Comparison of ENCODE assay signal across 10 mouse cellular contexts in the genomic region with DNA sequence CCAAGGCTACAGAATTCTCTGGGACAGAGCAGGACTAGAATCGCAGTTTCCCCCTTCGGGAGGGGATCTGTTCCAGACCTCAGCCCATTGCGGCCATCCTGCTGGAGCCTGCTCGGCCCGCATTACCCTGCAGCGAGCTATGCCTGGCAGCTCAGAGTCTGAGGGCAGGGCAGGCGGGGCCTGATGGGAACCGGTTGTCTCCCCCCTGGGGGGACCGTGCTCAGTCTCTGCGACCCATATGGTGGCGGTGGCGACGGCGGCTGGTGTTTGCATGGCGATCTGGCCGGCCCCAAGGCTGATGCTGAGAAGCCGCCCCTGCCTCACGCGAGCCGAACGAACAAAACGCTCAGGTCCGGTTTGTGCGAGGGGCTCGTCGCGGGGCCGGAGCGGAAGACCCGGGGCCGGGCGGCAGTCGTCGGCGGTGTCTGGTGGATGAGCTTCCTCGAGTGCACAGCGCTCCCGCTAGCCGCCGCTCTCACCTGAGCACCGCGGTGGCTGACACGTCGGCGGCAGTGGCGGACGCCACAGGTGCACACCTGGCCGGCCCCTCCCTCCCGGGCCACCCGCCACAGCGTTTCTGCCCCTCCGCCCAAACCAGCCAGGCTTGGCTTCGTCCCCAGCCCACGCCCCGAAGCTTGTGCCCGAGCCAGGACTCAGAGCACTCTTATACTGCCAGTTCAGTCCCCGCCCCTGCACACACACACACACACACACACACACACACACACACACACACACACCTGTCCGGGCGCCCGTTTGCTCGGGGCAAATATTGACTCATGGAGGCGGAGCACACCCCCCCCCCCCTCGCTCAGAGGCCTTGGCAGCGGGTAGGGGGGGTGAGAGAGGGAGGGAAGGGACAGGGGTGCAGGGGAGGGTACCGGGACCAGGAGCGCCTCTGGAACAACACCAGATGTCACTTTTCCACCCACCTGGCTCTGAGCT. TPM values are rescaled to one million over a fixed set of nuclear protein-coding genes. Genes with fewer than 3 reads are reported as not detected.
DNase-seq lines count a peak whose midpoint lies in the region; ATAC-seq and TF ChIP-seq lines count a peak whose summit lies in the region.
"Had no signal": no experiment of that assay in that cellular context is flagged by ENCODE, and none has a peak within 500 bp of the region (broad histone marks: within the 10 kb centered on the region; RNA-seq: fewer than 3 reads in every experiment).

No protein-coding gene starts in this region.

- peak overlapping the region; percentile 28 for H3K4me3 ChIP-seq in heart, postnatal 0 days (ENCODE audit: low read depth, low read length)
- H3K4me3 ChIP-seq in forebrain, embryonic 13.5 days, result peak overlapping the region; percentile 36
- H3K4me3 ChIP-seq in midbrain, embryonic 10.5 days, result peak overlapping the region; percentile 53

- no peaks in the 10 kb centered on the region for H3K9me3 ChIP-seq in heart, postnatal 0 days (replicated peaks; ENCODE audit: control insufficient read depth, low read length)
- H3K9me3 ChIP-seq in forebrain, embryonic 13.5 days (replicated peaks), result no peaks in the 10 kb centered on the region
- no peaks in the 10 kb centered on the region for H3K9me3 ChIP-seq in midbrain, embryonic 10.5 days (replicated peaks)

- no peak for TF ChIP-seq EP300 in heart, postnatal 0 days (IDR thresholded peaks at IDR 0.05; ENCODE audit: low read depth)

- peaks cover 87% of the 10 kb centered on the region for H3K27me3 ChIP-seq in heart, postnatal 0 days (ENCODE audit: control insufficient read depth, insufficient read depth, low read length)
- peaks cover 97% of the 10 kb centered on the region for H3K27me3 ChIP-seq in forebrain, embryonic 13.5 days
- H3K27me3 ChIP-seq in midbrain, embryonic 10.5 days (ENCODE audit: low read depth, poor library complexity, severe bottlenecking), result peaks cover 99% of the 10 kb centered on the region

- H3K36me3 ChIP-seq in heart, postnatal 0 days (replicated peaks; ENCODE audit: control insufficient read depth, insufficient read depth, low read length), result no peaks in the 10 kb centered on the region
- H3K36me3 ChIP-seq in forebrain, embryonic 13.5 days (ENCODE audit: poor library complexity, severe bottlenecking), result no peaks in the 10 kb centered on the region
- H3K36me3 ChIP-seq in midbrain, embryonic 10.5 days, result no peaks in the 10 kb centered on the region

- intact Hi-C loops in heart, postnatal 10 days (cut with DNase I), result no loop called here
- intact Hi-C loops in gastrocnemius, postnatal 36 days (cut with DNase I), result no loop called here

- TF ChIP-seq CTCF in heart, postnatal 0 days (IDR thresholded peaks at IDR 0.05; ENCODE audit: low read depth), result no peak

- no peak overlapping the region for H3K27ac ChIP-seq in heart, postnatal 0 days (ENCODE audit: low read depth)
- H3K27ac ChIP-seq in forebrain, embryonic 13.5 days, result no peak overlapping the region
- H3K27ac ChIP-seq in midbrain, embryonic 10.5 days (replicated peaks), result no peak overlapping the region
- H3K27ac ChIP-seq: macrophage had no signal

- 3% methylated on average over 63 of the region's 66 CpGs for WGBS in heart, postnatal 0 days
- 1% methylated on average over 56 of the region's 66 CpGs for WGBS in forebrain, embryonic 13.5 days
- WGBS in midbrain, embryonic 10.5 days, result under 1% methylated on average over 59 of the region's 66 CpGs

- no peak for ATAC-seq in heart, postnatal 0 days (ENCODE audit: insufficient read depth, low read depth)
- 0 out of 2 replicates have a peak, but pooled peaks have one; percentile 41 for ATAC-seq in forebrain, embryonic 13.5 days
- ATAC-seq: Patski had no signal

- H3K4me1 ChIP-seq in heart, postnatal 0 days (ENCODE audit: control insufficient read depth, insufficient read depth), result no peaks in the 10 kb centered on the region
- H3K4me1 ChIP-seq in forebrain, embryonic 13.5 days, result peaks cover 25% of the 10 kb centered on the region
- H3K4me1 ChIP-seq in midbrain, embryonic 10.5 days, result peaks cover 39% of the 10 kb centered on the region

- no peak overlapping the region for H3K9ac ChIP-seq in heart, postnatal 0 days (replicated peaks; ENCODE audit: low read depth, low read length)
- H3K9ac ChIP-seq in forebrain, embryonic 13.5 days, result peak overlapping the region; percentile 48

- H3K4me2 ChIP-seq in heart, postnatal 0 days (ENCODE audit: low read depth, low read length), result peak overlapping the region; percentile 47
- H3K4me2 ChIP-seq in forebrain, embryonic 13.5 days, result peak overlapping the region; percentile 67

- no peak for DNase-seq in heart, postnatal 0 days (ENCODE audit: low spot score)
- no peak for DNase-seq in heart, postnatal 10 days
- DNase-seq in kidney, postnatal 25 days, result peak; percentile 45 to 76
- peak; percentile 55 for DNase-seq in midbrain, embryonic 10.5 days (ENCODE audit: low spot score)
- no peak for DNase-seq in gastrocnemius, postnatal 36 days
- DNase-seq in left cerebral cortex, adult 8-10 months (ENCODE audit: low spot score in 2 of 2), result no peak
- DNase-seq in layer of hippocampus, postnatal 25 days (ENCODE audit: extremely low spot score in 1 of 2, low spot score in 1 of 2), result no peak

RNA-seq across cellular contexts. Expression of gene Cryba2, which starts 7.7 kb away (rescaled TPM):
- not detected in 2 replicates for total RNA-seq in heart, postnatal 0 days (2014; rRNA removed; ENCODE audit: low replicate concordance)
- not detected in 2 replicates for polyA plus RNA-seq in heart, postnatal 0 days (2015; fragmentation: Nextera tagmentation; extraction: Ambion mirVana)
- total RNA-seq in heart, postnatal 10 days (2021), result not detected
- not detected in 2 replicates for polyA plus RNA-seq in forebrain, embryonic 13.5 days (2015; fragmentation: Nextera tagmentation; extraction: Ambion mirVana)
- polyA plus RNA-seq in midbrain, embryonic 10.5 days (2016; fragmentation: Nextera tagmentation; extraction: Ambion mirVana), result 0.26 TPM in 1 of 2 replicates, not detected in the other
- total RNA-seq in gastrocnemius, postnatal 36 days (2021), result not detected
- under 1 TPM in 1 of 4 experiments, not detected in 3; 0.58 TPM for total RNA-seq in left cerebral cortex, adult 8-10 months (2022)
- under 1 TPM in 1 of 2 experiments, not detected in 1; 0.39 TPM for total RNA-seq in layer of hippocampus, postnatal 25 days (2021)
- polyA plus RNA-seq: macrophage, Patski had no signal

RNA-seq across cellular contexts. Expression of gene Fev, which starts 15.4 kb away (rescaled TPM):
- total RNA-seq in heart, postnatal 0 days (2014; rRNA removed; ENCODE audit: low replicate concordance), result not detected in 2 replicates
- 0.23 and 0.34 TPM in 2 replicates for polyA plus RNA-seq in heart, postnatal 0 days (2015; fragmentation: Nextera tagmentation; extraction: Ambion mirVana)
- under 1 TPM in 1 of 2 experiments, not detected in 1; 0.67 TPM for total RNA-seq in heart, postnatal 10 days (2021)
- not detected in 2 replicates for polyA plus RNA-seq in forebrain, embryonic 13.5 days (2015; fragmentation: Nextera tagmentation; extraction: Ambion mirVana)
- polyA plus RNA-seq in midbrain, embryonic 10.5 days (2016; fragmentation: Nextera tagmentation; extraction: Ambion mirVana), result 0.36 TPM in 1 of 2 replicates, not detected in the other
- total RNA-seq in gastrocnemius, postnatal 36 days (2021), result not detected
- total RNA-seq in left cerebral cortex, adult 8-10 months (2022), result under 1 TPM in 1 of 4 experiments, not detected in 3; 0.37 TPM
- not detected for total RNA-seq in layer of hippocampus, postnatal 25 days (2021)
- polyA plus RNA-seq: macrophage, Patski had no signal

RNA-seq across cellular contexts. Expression of gene Cfap65, which starts 34.8 kb away (rescaled TPM):
- 0.04 TPM in 1 of 2 replicates, not detected in the other for total RNA-seq in heart, postnatal 0 days (2014; rRNA removed; ENCODE audit: low replicate concordance)
- 0.05 TPM in 1 of 2 replicates, not detected in the other for polyA plus RNA-seq in heart, postnatal 0 days (2015; fragmentation: Nextera tagmentation; extraction: Ambion mirVana)
- under 1 TPM in 1 of 2 experiments, not detected in 1; 0.05 TPM for total RNA-seq in heart, postnatal 10 days (2021)
- 0.56 and 0.57 TPM in 2 replicates for polyA plus RNA-seq in forebrain, embryonic 13.5 days (2015; fragmentation: Nextera tagmentation; extraction: Ambion mirVana)
- 0.04 and 0.07 TPM in 2 replicates for polyA plus RNA-seq in midbrain, embryonic 10.5 days (2016; fragmentation: Nextera tagmentation; extraction: Ambion mirVana)
- total RNA-seq in gastrocnemius, postnatal 36 days (2021), result not detected
- total RNA-seq in left cerebral cortex, adult 8-10 months (2022), result 1 to 10 TPM; 2.6 to 4.8 (median 3.8) TPM
- total RNA-seq in layer of hippocampus, postnatal 25 days (2021), result 1 to 10 TPM; 1.2 to 2.3 TPM
- polyA plus RNA-seq: macrophage, Patski had no signal

RNA-seq across cellular contexts. Expression of gene Cdk5r2, which starts 45.9 kb away (rescaled TPM):
- total RNA-seq in heart, postnatal 0 days (2014; rRNA removed; ENCODE audit: low replicate concordance), result not detected in 2 replicates
- not detected in 2 replicates for polyA plus RNA-seq in heart, postnatal 0 days (2015; fragmentation: Nextera tagmentation; extraction: Ambion mirVana)
- under 1 TPM in 1 of 2 experiments, not detected in 1; 0.12 TPM for total RNA-seq in heart, postnatal 10 days (2021)
- 0.76 and 1.3 TPM in 2 replicates for polyA plus RNA-seq in forebrain, embryonic 13.5 days (2015; fragmentation: Nextera tagmentation; extraction: Ambion mirVana)
- 1.3 and 2.2 TPM in 2 replicates for polyA plus RNA-seq in midbrain, embryonic 10.5 days (2016; fragmentation: Nextera tagmentation; extraction: Ambion mirVana)
- total RNA-seq in gastrocnemius, postnatal 36 days (2021), result not detected
- total RNA-seq in left cerebral cortex, adult 8-10 months (2022), result 100 to 1,000 TPM; 264 to 303 (median 291) TPM
- total RNA-seq in layer of hippocampus, postnatal 25 days (2021), result 100 to 1,000 TPM; 224 to 251 TPM
- polyA plus RNA-seq: macrophage, Patski had no signal

RNA-seq across cellular contexts. Expression of gene Ihh, which starts 50.9 kb away (rescaled TPM):
- 0.35 TPM in 1 of 2 replicates, not detected in the other for total RNA-seq in heart, postnatal 0 days (2014; rRNA removed; ENCODE audit: low replicate concordance)
- polyA plus RNA-seq in heart, postnatal 0 days (2015; fragmentation: Nextera tagmentation; extraction: Ambion mirVana), result 0.05 TPM in 2 replicates
- total RNA-seq in heart, postnatal 10 days (2021), result under 1 TPM in 1 of 2 experiments, not detected in 1; 0.14 TPM
- polyA plus RNA-seq in forebrain, embryonic 13.5 days (2015; fragmentation: Nextera tagmentation; extraction: Ambion mirVana), result 0.20 and 0.21 TPM in 2 replicates
- polyA plus RNA-seq in midbrain, embryonic 10.5 days (2016; fragmentation: Nextera tagmentation; extraction: Ambion mirVana), result 0.12 and 0.17 TPM in 2 replicates
- total RNA-seq in gastrocnemius, postnatal 36 days (2021), result under 1 TPM; 0.12 to 0.20 TPM
- total RNA-seq in left cerebral cortex, adult 8-10 months (2022), result under 1 TPM; 0.19 to 0.49 (median 0.27) TPM
- under 1 TPM; 0.10 to 0.38 TPM for total RNA-seq in layer of hippocampus, postnatal 25 days (2021)

Comparison
In these comparisons a context has a peak if more than half of its experiments do, and no peak if none do; other contexts are left out.
1. DNase-seq: peak in kidney, postnatal 25 days (2 of 2) and midbrain, embryonic 10.5 days (single experiment); none in heart, postnatal 0 days (single experiment), heart, postnatal 10 days (0 of 2), gastrocnemius, postnatal 36 days (0 of 2), left cerebral cortex, adult 8-10 months (0 of 2) and layer of hippocampus, postnatal 25 days (0 of 2).
2. Peak in every context shown above with its lines, with median percentiles within 50 percentile points of each other: H3K4me3 ChIP-seq.